Mouse (Mus musculus) stomach, postnatal 0 days (tissue): ENCODE data around the gene Aida.

Experiments
- CTCF ChIP-seq: IDR thresholded peaks from 2 replicates; pipeline ENCODE4 v1.5.1; 2016; ENCODE audit warnings: antibody characterized with exemption, low read depth, mild to moderate bottlenecking, moderate library complexity
- EP300 ChIP-seq: optimal IDR thresholded peaks from 2 replicates; pipeline ENCODE3; 2016; ENCODE audit warnings: antibody characterized with exemption

GRCm38 (mm10) chr1:183327171-183327570, 30.8 kb downstream of the Aida start:
- TF ChIP-seq CTCF (no peak), EP300 (no peak)
